Mouse (Mus musculus) frontal cortex, postnatal 36 days (tissue): ENCODE measurements at regions not wholly inside any gene's neighbourhood (a gene's known extent, or its start where the extent isn't known, plus 50 kb on each side); places are given as distances from the start of the nearest gene placed in this dataset.

Source experiments
- DNase-seq, 2 experiments: peaks; one replicate each; pipeline ENCODE4 v3.0.0; 2022; ENCODE audit warnings: low spot score in 2 of 2

DNA sequence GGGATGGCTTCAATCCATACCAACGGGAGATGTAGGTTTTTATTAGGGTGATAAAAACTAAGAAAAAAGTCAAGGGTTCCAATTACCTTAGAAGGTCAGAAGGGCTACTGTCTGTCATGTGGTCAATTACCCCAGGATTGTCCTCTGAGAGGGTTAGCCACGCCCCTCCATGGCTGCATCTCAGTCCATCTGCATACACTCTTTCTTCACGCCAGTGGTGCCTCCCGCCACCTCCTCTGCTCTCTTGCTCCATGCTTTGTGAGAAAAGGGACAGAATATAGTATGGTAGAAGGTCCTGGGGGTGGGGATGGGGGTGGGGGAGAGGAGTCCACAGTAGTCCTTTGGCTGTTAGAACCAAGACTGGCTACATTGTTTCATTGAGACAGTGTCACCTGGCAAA lies 96.1 kb upstream of the Podxl start:
- no peak for DNase-seq

DNA sequence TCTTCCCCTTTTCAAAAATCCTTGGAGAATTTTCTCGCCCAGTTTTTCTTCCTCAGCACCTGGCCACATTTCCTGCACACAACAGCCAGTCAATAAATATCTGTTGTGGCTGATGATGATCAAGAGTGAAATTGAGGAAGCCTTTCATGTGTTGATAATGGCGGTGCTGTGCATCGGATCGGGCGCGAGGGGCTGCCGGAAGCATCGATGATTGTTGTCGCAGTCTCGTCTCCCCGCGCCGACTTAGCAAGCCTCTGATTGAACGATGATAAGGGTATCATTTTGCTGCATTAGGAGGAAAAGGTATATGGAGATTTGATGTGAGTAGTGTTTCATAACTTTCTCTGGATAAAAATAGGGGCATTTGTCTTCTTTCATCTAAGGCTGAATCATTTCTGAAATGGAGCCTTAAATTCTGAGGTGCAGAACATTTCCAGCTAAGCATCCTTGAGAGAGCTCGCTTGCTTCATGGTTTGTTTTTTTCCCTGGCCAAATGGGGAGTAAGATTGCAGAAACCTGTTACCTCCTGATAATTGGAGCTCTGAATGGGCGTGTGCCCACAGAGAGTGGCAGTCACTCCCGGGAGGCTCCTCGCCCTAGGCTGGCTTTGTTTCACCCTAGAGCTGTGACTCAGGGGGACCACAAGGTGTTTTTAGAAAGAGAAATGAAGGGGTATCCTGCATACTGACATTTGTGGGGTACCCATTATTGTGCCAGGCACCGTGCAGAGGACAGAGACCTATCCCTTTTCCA lies 94.8 kb upstream of the Podxl start:
- no peak for DNase-seq

DNA sequence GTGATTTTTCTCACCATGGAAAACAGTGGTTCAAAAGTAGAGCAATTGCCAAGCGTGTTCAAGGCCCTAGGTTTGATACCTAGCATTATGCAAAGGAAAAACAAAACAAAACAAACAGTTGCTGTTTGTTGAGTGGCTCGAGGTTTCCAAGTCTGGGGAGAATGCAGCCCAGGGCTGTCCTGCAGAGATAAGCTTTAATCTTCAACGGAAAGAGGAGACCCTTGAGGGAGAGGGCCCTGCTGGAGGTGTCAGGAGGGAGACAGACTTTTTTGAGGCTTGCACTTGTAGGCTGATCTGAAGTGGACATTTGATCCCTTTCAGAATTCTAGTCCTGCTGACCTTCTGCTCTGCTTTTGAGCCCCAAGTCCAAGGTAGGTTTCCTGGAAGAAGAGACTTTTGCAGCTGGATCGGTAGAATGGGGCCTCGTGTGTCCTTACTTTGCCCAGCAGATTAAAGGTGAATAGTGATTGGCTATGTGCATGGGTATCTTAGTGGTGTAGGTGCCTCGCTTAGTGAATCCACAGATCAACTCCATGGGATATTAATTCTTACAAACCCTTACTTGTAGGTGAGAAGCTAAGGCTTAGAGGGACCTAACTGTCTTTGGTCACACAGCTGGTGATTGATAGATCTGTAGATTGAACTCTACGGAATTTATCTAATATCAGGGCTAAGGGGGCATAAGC lies 87.2 kb upstream of the Podxl start:
- DNase-seq, result no peak

DNA sequence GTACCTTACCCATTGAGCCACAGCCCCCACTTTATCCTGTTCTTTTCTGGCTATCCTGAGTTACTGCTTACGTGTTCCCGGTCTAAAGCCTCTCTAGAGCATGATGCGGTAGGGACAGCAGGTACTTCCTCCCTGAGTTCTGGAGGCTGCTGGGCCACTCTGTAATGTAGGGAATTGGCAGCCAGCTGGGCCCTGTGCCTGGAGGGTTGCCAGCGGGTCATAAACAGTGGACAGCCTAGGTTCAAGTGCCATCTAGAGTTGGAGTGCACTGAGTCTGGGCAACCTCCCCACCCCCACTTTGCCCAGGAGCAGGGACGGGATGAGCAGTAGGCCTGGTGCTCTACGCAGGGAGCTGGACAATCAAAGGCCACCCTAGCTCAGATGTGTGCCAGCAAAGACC lies 81.5 kb upstream of the Podxl start:
- no peak for DNase-seq

DNA sequence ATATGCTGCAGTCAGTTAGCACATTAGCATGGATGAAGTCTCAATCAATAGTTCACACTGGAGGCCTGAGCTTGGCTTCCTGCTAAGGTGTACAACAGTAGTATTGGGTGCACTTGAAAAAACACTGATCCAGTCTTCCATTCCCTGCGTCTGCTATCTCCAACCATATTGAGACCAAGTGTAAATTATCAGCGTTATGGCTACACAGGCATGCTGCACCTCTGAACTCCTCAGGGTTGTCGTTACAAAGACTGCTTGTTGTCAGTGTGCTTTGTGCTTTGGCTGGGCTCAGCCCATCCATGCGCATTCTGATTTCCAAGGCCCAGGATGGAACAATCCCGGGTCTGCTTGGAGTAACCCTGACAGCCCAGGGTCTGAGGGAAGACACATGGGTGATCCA lies 80.7 kb upstream of the Podxl start:
- no peak for DNase-seq

DNA sequence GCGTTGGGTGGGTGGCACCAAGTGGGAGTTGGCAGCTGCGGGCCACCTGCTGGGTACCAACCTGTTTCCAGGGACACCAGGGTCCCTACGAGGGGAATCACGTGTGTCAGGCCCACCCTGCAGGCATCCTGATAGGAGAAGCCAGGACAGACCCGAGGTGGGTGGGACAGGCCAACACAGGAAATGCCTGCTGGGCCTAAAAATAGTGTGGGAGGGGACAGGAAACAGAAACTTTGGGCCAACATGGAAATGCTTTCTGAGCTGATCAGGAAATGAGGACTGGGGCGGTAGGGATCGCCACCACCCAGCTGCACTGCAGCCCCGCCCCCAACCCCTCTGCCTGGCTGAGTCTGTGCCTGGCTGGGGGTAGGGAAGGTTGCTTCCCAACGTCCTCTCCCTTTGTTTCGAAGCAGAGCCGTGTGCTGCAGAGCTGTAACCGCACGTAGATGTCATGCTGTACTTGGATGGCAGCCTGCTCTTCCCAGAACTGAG lies 78.7 kb upstream of the Podxl start:
- no peak for DNase-seq

DNA sequence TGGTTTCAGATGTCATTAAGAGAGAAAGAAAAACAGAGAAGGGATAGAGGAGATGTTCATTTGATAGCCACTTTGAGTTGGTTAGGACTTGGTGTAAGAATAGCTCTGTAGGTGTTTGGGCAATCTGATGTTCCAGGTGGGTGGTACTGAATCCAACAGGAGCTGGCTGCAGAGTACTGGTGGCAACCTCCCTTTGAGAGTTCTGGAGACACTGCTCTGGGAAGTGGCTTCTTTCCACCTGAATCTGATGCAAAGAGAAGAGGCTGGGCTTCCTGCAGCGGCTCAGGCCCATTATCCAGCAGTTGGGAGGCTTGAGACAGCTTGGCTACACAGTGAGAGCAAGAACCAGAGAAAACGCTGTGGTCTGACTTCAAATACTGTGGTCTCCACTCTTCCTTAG lies 77.0 kb upstream of the Podxl start:
- DNase-seq, result no peak

DNA sequence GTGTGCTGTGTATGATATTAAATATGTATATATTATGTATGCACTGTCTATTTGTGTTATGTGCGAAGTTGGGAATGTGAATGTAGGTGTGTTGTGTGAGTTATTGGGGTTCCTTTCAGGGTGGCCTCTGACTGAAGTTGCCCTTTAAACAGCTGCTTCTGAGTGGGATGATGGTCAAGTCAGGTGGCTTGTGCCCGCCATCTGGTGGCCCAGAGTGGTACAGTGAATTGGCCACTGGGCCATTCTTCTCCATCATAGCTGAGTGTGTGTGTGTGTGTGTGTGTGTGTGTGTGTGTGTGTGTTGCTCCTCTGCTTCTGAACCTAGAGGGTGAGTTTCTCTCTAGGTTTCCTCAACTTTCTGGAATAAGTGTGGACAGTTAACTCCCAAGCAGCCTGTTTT lies 75.7 kb upstream of the Podxl start:
- peak; percentile 58 to 76 for DNase-seq

DNA sequence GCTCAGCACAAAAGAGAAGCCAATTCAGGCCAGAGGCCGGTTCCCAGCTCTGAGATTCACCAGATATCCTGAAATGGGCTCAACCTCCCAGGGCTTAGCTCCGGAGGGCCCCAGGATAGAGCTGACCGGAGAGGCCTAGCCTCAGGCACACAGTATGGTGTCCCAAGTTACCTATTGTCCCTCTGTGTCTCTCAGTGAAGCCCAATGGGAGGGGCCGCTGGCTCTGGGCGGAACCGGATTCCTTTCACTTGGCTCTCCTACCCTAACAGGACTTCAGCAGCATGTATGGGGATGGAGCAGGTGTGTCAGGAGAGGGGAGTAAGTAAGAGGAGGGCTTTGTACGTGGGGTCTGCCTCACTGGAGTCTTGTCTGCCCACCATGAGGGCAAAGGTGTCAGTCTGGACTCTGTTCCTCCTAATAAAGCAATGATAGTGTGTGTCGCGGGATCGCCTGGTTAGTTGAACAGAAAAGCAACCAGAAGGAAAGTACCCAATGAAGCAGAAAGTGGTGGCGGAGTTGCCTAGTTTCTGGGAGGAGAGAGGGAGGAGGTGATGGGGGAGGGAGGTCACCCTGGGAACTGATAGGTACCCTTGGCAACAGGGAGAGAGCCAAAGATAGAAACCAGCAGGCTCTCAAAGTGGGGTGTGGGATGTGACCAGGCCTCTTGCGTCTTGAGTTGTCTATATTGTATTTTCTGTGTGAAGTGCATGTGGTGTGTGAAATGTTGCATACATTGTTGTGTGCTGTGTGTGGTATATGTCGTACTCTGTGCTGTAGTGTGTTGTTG lies 74.8 kb upstream of the Podxl start:
- DNase-seq, result no peak

DNA sequence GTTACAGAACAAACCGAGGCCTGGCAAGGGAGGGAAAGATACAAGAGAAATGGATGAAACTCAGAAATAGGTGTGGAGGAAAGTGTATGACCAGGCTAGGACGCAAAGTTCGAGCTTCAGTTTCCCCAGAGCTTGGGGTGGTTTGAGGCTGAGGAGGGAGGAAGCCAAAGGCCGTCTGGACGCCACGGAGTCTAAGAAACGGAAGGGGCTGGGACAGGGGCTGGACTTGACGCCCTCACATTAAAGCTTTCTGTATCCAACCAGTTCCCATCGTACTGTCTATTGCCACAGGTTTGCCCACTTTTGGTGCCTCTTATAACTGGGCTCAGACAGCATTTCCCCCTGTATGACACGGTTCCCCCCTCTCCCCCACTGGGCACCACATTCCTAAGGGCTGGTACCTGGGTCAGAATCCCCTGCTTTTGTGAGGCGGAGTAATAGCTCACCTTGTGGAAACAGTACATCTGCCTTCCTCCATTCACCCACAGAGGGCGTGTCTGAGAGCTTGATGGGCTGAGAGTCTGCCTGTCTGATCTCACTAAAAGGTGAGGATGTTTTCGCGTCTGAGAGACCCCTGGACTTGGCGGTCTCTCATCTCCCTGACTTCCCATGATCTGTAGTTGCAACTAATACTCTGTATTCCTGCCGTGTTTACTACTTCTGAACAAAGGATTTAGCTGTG lies 73.7 kb upstream of the Podxl start:
- no peak for DNase-seq

DNA sequence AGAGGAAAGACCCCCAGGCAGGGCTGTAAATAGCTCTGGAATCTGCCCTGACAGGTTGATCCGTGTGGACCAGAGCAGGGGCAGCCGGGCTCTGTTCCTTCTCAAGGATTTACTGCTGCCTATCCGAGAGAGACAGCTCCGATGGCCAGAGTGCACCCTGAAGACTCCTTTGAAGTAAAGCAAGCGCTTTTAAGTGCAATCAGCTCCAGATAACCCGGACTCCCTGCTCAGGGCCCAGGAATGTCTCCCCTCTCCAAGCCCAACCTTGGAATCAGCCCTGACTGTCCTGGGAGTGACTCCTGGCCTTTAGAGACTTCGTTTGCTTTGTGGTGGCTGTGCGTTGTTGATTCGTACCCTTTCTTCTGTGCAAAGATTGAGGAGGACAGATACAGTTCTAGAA lies 73.2 kb upstream of the Podxl start:
- no peak for DNase-seq

DNA sequence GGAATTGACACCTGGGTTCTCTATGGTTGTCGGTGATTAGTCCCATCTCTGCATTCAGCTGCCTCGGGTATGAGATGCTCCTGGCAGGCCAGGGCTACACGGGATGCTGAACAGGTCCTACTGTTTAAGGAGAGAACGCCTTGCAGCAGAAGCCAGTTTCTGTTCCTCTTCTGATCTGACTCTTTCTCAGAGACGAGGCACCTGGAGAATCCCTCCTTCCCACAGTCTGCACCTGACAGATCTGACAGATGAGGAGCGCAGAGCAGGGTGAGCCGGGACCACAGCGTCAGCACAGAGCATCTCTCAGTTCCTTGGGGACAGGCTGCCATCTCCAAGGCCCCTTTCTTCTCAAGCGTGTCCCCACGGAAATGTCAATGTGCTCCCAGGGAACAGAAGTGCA lies 68.7 kb upstream of the Podxl start:
- DNase-seq, result no peak

DNA sequence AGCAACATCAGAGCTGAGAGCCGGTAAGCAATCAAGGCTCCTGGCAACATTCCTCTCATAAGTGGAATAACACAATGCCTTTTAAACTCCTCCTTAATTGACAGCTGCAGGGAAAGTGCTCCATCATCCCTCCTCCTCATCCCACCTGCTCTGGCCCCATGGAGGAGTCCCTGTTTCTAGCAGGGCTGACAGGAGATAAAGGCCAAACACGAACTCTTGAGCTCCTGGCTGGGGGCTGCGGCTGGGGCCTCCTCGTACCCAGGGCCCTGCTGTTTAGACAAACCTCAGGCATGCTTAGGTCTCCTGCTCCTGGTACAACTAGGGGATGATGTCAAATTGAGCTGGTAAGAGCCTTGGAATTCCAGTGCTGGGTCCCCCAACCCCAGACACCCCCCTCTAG lies 66.2 kb upstream of the Podxl start:
- DNase-seq, result no peak

DNA sequence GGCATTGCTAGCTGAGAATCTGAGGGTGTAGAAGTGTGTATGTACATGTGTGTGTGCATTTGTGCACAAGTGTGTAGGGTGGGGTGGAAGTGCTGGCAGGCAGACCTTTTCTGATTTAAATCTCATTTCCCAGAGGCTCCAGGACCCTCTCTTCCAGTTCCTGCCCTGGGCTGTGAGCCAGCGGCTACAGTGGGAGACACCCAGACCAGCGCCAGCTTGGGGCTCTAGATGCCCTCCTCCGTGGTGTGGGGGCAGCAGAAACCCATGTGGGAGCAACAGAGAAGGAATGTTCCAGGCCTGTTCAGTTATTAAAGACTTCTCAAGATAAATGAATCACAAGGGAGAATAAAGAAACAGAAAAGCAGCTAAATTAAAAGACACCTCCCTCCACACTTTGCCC lies 64.1 kb upstream of the Podxl start:
- DNase-seq, result no peak

DNA sequence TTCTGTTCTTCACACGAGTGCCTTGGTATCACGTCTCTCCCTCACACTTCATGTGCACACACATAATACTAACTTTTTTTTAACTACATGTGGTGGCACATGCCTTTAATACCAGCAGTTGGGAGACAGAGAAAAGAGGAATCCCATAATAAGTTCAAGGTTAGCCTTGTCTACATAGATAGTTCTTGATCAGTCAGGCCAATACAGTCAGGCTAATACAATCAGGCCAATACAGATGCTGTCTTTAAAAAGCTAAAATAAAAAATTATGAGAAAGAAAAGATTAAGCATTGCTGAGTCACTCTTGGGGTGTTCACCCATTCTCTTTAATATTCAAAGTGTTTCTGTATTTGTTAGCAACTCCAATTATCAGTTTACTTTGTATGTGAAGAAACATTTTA lies 61.3 kb upstream of the Podxl start:
- no peak for DNase-seq

DNA sequence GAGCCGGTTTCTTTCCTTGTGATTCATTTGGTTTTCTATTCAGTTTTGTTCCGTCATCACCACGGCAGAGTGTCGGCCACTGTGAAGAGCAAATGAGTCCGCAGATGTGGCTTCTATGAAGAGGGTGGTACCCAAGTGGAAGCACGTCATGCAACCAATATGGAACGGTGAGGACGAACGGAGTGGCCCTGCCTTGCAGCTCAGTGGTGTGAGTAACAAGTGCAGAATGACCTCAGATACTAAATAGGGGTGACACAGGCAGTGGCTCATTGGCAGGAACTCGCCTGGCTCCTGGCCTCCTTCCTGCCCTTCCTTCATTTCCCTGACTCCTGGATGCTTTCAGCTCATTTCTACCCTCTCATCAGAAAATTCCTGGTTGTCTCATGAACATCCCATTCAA lies 60.6 kb upstream of the Podxl start:
- DNase-seq, result no peak

DNA sequence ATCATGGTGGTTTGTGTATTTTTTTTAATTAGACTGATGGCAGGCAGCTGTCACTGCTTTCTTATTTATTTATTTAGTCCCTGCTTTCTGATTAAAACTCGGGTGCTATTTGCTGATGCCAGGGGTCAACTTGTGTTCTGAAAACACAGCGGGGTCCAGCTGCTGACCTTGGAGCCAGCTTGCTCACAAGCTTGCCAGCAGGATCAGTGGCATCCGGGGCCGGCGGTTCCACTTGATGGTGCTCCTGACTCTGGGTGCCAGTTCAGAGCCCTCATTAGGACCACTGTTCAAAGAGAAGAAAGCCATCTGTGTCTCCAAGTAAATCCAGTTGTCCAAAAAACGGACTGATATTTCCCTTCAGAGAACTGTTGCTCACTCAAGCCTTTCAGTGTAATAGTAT lies 57.2 kb upstream of the Podxl start:
- DNase-seq, result no peak

DNA sequence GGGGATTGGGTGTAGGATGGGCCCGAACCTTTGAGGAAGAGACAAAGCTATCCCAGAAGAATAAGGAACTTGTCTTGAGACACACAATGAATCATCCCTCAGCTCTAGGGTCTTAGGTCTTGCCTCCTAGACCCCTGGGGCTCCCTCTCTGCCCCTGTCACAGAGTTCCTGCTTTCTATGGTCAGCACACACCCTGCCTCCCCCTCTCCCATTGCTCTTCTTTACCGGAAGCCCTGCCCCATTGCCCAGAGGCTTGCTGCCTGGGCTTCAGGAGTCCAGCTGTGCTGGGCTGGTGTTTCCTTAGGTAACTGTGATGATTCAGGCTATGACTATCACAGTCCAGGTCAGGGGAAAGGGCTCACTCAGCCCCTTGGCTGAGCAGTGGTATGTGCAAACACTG lies 55.1 kb upstream of the Podxl start:
- DNase-seq, result no peak

DNA sequence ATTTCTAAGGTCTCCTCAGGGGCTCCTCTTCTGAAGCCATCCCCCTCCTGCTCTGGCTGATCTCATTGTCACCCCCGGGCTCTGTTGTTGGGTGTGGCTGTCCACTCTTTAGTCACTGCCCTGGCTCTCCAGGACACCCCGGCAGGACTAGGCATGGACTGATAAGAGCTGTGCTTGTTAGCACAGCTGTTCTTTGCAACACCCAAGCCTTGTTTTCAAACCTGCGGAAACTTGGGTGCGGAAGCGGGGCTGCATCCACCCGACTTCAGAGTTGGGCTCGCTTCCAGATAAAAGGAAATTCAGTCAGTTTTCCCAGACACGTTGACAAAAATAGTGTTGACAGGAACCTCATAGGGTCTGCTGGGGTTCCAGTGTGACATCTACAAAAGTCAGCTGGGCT lies 53.6 kb upstream of the Podxl start:
- DNase-seq, result no peak

DNA sequence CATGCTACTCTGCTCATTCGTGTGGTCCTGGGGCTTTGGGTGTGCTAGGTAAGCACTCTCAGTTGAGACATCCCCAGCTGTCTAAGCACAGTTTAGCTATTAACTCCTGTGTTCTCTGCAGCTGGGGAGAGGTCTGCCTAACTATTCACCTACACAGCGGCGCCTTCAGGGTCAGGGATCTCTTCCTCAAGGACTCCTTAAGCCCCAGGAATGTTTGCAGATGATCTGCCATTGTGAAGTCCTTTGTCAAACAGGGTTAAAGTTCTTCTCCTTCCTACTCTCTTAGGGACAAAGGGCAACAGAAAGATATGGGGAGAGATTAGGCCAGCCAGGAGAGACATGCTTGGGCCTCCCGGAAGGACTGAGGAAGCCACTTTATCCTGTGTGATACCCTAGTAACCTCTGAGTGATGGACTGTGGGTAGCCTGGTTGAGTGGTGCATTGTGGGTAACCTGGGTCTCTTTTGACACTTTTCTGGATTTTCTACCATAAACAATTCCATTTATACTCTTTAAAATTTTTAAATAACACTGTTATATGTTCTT lies 51.7 kb upstream of the Podxl start:
- no peak for DNase-seq

DNA sequence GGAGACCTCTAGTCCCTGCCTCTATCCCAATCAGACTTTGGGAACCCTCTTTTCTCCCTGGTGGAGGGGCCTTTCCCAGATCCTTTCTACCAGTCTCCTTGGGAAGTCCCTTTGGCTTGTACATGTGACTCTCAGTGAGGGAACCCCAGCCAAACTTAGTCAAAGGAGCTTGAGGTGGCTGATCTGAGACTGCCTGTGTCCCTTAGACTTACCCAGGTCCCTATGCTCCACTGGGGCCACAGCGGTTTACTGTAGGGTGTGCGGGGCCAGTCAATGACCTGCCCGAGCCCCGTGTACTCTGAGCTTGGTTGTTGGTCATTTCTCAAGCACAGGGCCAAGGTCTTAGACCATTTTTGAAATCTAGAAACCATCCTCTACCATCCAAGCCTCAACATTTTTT lies 50.8 kb upstream of the Podxl start:
- no peak for DNase-seq
